Mouse (Mus musculus): ENCODE measurements around the gene Fam149a.

Fam149a gene

DNA sequence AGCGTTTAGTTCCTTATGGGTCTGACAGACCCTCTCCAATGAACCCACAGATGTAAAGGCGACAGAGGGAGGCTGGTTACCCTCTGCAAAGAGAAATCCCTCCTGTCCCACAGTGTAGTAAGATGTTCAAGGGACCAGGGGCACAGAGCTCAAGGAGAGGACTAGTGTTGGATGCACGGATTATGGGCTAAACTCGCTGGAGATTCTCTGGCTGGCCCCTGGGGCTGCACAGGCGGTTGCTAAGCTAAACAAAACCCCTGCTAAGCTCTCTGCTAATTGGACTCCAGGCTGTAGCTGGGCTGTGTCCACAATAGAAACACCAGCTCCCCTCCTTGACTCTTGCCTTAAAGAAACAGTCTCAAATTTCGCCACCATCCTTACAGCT, at the start of gene Fam149a:
Gene Fam149a (minus strand): TSS at position 329 of the 385 bp plus-strand sequence.
- DNase-seq, result no peak

DNA sequence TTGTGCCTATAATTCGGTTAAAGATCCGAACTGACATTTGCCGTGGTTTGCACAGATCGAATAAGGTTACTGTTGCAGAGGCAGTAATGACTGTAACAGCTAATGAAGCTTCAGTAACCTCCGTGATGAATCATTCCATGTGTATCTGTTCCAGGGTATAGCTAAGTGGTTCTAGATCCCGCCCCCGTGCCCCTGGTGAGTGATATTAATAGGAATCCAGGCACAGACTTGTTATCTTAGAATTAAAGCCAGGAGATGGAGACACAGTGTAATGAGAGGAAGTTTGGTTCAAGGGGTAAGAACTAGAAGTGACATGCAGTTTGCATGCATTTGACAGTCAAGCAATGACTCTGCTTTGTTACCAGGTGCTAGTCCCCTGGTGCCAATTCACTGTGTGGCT, 38.1 kb upstream of the Fam149a start:
- DNase-seq, result no peak

DNA sequence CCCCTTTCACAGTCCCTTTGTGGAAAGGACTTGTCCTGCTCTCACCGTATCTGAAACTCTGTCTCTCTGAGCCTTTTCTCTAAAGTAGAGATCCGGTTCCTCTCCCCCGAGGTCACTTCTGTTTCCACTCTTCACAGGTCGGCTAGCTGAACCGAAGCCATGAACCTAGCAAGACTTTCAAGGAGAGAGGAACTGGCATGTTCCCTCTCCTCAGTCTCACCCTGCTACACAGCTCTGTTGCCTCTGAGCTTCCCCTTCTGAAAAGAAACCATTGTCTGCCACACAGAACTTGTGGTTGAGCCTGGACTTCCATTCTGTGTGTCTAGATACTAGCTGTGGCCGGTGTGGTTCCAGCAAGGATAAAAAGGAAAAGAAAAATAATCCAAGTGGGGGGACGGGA, 32.9 kb upstream of the Fam149a start:
- DNase-seq, result no peak

DNA sequence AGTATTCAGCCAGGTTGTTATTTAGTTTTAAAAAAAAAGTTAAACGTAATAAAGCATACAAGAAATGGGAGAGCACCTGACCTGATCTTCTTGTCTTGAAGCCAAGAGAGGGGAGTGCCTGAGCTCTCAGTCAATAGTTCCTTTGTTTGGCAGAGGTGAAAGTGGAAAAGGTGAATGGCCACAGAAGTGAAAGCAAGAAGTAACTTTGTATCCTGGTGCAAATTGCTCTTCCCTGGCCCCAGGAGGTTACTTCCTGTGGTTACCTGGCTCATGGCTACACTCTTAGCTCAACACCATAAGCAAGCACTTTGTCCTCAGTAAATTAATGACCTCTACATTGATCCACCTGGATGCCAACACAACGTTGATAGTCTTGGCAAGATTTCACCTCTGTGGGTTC, 28.8 kb upstream of the Fam149a start, which contains the start of gene Tlr3:
Gene Tlr3 (minus strand): TSS at position 199 of the 400 bp plus-strand sequence.
- peak; percentile 11 to 44 for DNase-seq

DNA sequence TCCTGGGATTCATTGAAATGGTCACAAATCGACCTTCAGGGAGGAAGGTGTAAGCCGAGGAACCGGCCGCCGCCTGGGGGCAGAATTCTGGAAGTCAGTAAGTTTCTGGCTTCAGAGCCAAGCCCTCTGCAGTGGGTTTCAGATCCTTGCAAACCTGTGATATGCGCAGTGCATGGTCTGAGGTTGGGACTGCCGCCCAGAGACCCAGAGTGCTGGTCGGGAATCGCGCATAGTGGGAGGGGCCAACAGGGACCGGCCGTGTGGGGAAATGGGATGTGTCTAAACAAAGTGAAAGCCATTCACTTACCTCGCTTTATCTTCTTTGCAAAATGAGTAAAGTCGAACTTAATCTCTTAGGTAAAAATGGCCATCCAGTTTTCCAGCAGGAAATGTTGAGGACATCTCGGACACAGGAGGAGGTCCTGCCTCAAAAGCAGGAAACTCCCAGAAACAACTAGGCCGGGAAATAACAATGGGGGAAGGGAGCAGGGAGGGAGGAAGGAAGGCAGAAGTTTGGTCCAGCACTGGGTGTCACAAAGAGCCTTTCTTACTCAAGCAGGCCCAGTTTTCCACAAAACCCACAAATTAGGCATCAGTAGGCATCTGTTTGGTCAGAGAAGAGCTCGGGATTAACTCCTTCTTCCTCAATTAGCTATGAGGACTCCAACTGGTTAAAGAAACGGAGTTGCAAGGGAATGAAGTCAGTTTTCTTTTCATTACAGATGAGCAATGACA, 28.2 kb upstream of the Fam149a start:
- peak; percentile 72 to 74 for DNase-seq

DNA sequence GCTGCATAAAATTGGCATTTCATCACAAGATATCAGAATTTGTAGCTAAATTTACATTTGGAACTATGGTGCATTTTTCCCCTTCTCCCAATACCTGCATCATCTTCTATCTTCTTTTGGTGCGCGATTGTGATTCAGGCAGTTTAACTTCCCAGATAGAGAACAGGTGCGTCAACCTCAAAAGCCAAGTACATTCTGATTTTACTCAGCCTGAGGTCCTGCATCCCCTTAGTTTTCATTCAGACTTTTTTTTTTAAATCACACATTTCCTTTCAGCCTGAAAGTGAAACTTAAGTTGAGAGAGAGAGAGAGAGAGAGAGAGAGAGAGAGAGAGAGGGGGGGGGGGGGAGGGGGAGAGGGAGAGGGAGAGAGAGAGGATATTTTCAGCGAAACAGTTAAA, 27.6 kb upstream of the Fam149a start:
- no peak for DNase-seq

DNA sequence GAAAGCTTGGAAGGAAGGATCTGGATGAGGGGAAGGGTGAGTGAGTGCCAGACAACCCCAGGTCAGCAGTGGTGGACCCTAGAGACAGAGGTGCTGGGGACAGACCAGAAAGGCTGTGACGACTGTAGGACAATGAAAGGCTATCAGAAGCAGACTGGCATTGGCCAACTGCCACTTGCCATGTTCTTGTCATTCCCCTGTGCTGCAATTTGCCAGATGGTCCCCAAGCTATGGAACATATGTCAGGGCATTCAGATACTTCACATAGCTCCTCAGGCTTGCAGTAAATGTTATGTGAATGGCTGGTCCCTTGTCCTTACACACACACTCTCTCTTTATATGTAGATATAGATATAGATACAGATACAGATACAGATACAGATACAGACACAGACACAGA, 1.2 kb upstream of the Fam149a start:
- no peak for DNase-seq

DNA sequence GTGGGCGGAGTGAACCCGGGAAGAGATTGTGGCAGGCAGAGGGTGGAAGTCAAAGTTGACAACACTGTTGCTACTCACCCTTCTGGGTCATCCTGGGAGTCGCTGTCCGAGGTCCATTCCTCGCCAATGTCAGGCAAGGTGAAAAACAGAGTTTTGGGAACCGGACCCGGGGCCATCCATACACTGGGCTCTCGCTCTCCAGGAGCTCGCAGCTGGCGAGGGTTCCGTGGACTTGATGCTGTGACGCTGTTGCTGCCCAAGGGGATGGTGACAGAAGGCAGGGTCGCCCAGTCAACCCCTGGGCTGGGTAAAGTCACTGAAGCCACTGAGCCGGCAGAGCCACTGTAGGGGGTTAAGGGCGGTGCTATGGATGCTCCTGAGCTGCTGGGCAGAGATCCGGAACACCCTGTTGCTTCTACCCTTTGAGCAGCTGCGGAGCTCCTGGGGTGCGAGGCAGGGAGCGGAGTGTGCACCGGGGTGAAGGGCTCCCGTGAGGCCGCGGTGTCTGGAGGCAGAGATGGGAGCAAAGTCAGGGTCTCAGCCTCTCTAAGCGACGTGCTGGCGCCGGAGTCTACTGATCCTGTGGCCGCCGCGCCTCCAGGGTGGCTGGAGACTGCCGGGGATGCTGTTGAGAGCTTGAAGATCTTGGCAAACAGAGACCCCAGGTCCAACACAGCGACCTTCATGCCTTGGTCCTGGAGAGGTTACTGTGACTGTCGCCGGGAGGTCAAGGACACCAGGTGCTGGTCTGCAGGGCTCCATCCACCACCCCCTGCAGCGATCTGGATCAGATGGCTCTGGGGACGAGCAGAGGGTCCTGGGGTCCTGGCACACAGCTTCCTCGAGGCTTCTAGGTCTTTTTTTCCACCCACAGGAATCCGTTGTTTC, 772 bp downstream of the Fam149a start:
- no peak for DNase-seq

DNA sequence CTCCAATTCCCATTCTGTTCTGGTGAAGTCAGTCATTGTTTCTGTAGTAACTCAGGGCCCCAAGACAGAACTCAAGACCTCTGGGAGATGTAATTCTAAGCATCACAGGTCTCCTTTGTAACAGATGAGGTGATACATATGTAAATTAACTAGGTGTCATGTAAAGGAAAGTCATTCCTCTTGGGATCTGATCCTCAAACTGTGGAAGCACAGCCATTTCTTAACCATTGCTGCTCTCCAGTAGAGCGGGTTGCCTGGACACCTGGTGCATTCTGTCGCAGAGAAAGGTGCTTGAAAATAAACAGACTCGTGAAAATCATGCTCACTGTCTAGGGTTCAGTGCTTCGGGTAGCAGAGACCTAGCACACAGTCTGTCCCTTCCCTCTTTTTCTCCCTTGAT, 1.5 kb downstream of the Fam149a start:
- DNase-seq, result no peak

DNA sequence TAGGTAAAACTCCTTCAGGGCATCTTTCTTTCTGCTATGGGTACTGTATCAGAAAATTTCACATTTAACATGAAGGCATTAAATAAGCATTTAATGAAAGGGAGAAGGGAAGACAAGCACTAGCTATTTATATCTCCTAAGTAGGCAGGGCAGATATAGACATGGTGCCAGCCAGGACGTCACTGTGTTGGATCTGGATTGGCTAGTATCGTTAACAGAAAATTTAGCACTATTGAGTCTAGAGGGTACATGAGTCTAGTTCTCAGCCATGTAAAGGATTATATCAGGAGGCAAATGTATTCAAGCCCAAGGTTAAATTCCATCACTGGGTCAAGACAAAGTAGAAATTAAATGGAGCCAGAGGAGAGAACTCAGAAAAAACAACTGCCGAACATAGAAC, 8.0 kb downstream of the Fam149a start:
- no peak for DNase-seq

DNA sequence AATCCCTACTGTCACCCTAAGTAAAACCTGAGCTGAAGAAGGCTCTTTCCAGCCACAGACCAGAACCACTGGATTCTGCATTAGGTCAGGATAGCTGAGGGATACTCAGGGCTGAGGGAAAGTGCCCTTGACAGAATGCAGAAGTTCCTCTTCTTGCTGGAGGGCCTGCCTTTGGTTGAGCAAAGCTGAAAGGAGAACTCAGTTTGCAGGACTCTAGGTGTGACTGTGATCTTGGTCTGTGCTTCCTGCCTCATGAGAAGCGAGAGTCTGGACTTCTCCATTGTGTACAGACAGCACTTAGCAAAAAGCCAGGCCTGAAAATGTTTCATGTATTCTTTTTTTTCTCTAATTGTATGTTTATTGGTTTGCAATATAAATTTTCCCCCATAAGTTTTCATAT, 14.9 kb downstream of the Fam149a start:
- DNase-seq, result no peak

DNA sequence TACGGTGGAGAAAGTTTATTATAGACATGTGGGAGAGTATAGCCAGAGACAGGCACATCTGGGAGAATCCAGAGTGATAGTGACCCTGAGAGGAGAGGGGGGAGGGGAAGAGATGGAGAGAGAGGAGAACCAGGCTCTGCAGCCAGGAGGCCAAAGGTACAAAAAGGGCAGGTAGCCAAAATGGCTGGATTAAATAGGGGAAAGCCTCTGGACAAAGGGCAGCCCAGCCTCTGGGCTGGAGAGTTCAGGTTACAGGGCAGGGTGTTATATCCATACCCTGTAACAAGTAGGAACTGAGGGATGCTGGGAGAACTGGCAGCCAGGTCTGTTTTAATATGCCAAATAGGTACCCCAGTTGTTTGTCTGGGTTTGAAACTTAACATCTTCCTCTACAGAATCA, 18.9 kb downstream of the Fam149a start:
- DNase-seq, result peak; percentile 17 to 23

DNA sequence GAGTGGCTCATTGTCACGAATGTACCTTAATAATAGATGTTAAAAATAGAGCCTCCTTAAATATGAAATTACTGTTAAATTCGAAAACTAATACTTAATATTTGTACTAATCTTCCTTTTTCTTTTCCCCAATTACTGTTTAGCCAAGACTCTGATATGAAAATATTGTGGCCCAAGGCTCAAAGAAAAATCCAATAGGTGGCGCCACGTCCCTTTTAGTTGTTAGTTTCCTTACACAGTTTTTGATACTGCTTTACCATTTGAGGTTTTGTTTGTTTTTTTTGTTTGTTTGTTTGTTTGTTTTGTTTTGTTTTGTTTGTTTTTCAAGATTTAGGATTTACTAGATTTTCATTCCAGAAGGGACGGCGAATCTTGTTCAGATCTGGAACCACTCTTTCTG, 19.8 kb downstream of the Fam149a start:
- peak in 1 of 2 experiments; percentile 52 for DNase-seq

DNA sequence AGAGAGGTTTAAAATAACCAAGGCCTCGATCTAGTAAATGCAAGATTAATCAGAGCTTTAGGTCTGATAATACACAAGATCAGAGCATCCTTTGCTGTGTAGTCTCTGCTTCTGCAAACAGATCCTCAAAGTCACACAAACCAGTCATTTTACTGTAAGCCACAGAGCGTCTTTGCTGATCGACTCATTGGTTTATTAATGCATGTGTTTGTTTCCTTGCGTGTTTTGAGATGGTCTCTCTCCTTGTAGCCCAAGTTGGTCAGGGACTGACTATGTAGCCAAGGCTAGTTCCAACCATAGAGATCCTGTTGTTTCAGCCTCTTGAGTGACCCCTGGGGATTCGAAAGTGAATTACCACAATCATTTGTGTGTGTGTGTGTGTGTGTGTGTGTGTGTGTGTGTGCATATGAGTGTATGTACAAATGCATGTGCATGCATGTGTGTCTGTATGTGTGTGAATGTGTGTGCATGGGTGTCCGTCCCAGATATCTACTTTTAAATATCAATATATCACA, 22.9 kb downstream of the Fam149a start:
- no peak for DNase-seq

DNA sequence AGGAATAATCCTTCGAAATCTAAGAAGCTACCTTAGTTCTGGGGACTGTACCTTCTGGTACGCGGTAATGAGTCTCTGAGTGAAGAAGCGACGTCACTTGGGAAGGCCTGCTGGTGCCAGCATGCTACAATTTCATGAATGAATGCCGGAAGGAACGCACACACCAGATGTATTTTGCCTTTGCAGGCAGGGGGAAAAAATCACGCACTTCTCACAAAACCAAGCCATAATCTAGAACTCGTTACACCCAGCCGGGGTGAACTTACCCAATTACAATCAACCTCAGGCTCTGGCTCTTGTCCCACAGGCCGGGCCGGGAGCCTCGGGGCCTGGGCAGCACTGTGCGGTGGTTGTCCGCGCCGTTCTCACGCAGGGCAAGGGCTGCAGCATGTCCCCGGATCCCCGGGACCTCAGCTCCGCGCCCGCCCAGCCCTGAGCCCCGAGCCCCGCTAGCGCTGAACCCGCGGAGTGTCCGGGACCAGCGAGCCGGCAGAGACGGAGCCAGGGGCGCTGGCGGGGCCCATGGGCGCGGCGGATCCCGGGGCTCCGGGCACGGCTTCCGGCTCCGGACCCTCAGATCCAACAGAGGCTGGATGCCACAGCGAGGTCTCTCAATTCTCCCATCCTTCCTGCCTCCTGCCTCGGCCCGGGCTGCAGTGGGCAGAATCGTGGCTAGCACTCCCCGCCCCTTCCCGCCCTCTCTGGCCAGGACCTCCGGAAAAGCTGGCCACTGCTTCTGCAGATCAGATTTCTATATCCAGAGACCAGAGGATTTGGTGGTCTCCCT, 23.8 kb downstream of the Fam149a start:
- DNase-seq, result peak in 1 of 2 experiments; percentile 38

DNA sequence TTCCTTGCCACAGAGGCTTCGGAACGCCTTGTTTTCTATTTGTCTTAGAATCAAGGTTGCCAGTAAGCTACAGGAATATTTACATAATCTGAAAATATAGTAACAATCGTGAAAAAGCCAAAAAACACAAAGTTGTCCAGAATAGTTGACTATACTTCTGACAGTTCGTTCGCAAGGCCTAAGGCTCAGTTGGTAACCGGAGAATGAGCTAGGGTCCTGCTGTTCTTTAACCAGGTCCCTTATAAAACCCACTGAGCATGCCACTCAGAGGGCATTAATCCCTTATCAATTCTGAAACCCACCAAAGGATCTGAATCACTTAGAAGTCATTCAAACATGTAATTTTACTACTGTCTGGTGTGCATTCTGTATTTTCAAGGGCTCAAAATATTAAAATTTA, 26.3 kb downstream of the Fam149a start:
- peak in 1 of 2 experiments; percentile 18 for DNase-seq

DNA sequence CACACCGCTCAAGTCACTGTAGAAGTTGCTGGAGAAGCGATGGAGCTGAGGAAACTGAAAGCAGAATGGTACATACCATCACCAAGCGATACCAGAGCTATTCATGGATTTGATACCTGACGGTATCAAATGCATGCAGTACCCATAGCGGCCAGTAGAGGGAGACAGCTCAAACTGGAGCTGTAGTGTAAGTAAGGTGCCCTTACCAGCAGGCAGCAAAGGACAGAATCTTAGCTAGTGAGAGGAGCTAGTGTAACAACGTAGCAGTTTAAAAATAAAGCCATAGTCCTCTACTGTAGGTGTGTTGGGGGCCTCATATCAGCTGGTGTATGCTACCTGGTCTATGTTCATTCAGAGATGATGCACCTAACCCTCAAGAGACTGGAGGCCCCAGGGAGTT, 37.1 kb downstream of the Fam149a start:
- DNase-seq, result peak; percentile 54 to 82

DNA sequence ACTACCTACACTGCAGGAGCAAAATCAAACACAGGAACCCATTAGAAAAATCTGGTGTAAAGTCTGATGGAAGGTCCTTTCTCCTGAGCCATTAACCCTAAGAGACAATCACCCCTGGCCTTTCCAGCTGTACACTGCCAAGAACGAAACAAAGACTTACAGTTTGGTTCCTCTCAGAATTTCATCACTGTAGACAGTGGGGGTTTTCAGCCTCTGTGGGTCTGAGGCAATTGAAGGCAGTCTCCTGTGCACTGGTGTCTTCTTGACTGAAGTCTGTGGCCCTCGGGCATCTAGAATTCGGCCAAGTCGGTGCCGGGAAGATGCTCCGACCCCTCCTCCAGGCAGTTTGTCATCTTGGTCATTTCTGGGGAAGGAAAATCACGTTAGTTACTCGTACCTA, 37.8 kb downstream of the Fam149a start:
- DNase-seq, result no peak

DNA sequence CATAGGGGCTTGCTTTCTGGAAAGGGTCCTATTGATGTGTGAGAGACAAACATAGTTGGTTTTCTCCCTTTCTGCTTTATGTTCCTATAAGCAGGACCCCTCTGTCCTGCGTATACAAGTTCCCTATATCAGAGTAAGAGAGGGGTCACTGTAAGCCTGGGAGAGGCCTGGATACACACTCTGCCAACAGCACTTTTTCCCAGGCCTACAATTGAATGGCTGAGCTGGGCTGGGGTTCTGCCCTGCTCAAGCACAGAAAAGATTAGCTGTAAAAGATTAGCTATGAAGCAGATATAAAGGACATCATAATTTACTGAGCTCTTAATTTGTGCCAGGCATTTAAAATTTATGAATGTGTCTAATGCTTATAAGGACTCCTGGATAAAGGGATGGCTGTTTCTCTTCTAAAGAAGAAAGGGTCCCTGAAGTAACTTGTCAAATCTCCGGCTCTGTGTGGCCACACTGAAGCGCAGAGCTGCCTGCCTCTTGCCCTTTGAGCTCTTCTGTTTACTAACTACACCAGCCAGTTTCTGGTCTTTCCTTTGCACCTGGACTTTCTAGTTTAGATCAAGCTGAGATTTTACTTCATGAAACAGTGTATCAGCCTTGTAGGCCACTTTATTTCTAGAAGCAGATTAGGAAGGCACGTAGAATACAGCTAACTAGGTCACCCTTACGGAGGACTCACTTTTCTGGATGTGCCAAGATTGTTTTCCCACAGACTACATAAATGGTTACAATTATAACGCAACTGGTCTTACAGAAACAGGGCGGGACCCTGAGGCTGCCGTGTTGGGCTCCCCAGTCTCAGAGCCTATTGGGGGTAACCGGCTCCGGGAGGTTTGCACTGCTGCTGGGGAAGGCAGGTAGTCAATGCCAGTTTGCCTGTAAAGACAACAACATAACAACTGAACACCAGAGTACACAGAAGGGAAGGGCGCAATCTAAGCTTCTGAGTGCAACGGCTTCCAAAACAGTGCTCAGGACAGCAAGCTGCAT, 40.2 kb downstream of the Fam149a start:
- no peak for DNase-seq

DNA sequence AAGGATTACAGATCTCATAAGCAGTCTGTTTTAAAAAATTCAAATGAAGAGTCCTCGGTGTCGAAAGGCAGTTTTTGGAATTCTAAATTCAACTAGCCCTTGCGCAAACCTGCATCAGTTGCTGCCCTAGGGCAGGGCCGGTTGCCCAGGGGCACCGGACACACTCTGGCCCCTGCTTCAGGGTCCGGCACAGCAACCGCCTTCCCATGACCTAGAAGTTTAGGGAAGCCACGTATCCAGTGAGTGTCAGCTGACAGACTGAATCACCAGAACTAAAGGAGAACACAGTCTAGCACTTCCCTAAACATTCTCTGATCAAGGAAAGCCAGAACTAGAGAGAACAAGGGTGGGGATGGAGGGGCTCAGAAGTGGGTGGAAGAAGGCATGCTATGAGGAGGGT, 48.6 kb downstream of the Fam149a start:
- DNase-seq, result peak in 1 of 2 experiments; percentile 6

DNA sequence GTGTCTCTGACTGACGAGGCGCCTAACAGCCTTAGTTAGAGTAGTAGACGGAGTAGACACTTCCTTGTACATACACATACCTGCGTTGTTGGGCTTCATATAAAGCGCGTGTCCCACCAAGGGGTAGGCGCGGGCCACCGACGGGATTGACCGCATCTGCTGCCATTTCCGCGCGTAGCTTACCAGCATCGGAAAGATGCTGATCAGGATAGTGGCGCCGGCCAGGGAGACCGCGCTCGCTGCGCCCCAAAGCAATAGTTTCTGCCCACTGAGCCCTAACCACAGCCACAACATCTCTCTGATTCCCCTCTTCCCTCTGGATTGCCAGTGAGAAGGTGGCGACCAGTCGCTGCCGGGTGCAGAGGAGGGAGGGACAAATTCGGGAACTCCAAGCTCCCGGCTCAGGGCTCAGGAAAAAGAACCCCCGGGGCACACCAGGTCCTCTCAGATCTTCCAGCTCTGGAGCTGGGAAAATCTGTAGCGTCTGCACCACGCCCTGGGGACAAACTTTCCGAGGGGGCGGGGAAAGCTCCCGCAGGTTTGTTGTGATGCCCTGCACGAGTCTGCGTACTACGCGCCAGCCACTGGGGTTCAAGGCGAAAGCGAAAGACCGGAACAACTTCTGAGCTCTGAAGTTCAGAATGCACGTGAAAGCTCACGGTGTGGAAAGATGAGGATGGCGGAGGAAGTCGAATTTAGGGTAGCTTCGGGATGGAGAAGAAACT, 49.2 kb downstream of the Fam149a start, which contains the start of gene Cyp4v3:
Gene Cyp4v3 (minus strand): TSS at position 532 of the 725 bp plus-strand sequence.
- peak; percentile 57 to 65 for DNase-seq

All from kidney, adult 8-10 months (tissue).